Mouse (Mus musculus) cerebellum, postnatal 4 days (tissue): ENCODE measurements around the gene Sh3bgrl3.
A peak's percentile ranks its signal among the peaks of the same experiment; 100 is the strongest.

Experiments
- DNase-seq, 2 experiments: peaks; one replicate each; pipeline ENCODE4 v3.0.0; 2022; ENCODE audit warnings: low spot score in 2 of 2, mixed read lengths in 1 of 2

The Sh3bgrl3 gene

DNA sequence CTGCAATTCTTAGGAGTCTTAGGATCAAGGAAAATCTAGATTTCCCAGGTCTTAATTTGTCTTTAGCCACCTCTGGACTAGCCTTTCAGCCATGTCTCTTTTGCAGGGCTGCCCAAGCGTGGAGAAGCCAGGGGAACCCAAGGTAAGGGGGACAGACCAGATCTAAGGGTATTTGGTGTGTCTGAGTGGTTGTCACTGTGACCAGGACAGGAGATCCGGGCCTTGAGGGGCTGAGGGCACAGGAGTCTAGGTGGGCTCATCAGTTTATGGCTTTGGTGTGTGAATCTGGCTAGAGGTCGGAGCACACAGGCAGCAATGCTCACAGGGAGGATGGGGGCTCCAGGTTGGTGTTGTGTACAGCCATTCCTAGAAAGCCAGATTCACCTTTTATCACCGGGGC is 47.9 kb downstream of the Sh3bgrl3 start:
- no peak for DNase-seq

DNA sequence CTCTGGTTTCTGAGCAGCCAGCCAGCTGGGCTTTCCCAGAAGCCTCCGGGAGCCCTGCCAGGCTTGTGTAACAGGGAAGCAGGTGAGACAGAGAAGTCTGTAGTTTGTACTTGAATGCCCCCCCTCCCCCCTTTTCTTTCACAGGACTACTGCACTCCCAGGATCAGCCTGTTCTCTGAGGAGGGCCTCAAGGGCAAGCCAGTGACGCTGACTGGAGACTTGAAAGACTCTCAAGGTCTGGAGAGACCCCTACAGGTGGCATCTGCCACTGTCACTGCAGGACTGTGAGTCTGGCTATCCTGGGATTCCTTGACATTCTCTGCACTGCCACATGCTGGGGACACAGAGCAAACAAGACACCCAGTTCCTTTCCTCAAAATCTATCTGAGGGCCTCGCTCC is 49.9 kb downstream of the Sh3bgrl3 start:
- DNase-seq = peak in 1 of 2 experiments; percentile 43
